Mouse (Mus musculus) layer of hippocampus, postnatal 36 days (tissue): ENCODE data around the gene Trak1. TPM values are rescaled to one million over a fixed set of nuclear protein-coding genes. Genes with fewer than 3 reads are reported as not detected.

Experiments
- DNase-seq, 2 experiments: peaks; one replicate each; pipeline ENCODE4 v3.0.0; 2022
- total RNA-seq, 2 experiments: library from RNA; stranded (reverse); gene quantifications; 2 replicates each; pipeline ENCODE4 v1.2.3; 2021

Gene Trak1
- total RNA-seq, 2 experiments from 2014 or later = 235 to 247 TPM

DNA sequence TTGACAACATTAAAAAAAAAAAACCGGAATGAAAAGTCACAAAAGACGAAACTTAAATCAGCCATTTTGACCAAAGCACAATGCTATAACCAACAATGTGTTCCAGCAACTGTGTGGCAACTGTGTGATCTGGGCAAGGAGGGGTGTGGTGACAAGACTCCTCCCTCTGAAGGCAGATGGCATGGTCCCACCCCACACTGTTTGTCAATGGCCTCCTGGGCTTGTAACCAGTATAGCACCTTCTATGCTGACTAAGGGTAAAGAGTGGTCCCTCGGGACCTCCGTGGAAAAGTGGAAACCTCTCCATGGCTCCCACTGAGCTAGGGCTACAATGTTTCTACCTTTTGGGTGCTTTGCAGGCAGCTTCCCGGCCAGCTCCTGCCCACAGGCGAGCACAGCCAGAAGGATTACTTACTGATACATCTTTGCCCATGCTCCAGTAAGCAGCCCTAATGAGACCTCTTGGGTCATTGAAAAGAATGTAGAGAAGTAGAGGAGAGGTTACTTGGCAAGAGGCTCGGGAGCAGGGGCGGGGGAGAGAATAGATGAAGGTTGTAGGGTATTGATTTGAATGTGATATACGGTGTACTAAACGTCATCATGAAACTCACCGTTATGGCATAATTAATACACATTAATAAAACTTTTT is 194.4 kb downstream of the Trak1 start:
- DNase-seq = peak in 1 of 2 experiments; percentile 30

DNA sequence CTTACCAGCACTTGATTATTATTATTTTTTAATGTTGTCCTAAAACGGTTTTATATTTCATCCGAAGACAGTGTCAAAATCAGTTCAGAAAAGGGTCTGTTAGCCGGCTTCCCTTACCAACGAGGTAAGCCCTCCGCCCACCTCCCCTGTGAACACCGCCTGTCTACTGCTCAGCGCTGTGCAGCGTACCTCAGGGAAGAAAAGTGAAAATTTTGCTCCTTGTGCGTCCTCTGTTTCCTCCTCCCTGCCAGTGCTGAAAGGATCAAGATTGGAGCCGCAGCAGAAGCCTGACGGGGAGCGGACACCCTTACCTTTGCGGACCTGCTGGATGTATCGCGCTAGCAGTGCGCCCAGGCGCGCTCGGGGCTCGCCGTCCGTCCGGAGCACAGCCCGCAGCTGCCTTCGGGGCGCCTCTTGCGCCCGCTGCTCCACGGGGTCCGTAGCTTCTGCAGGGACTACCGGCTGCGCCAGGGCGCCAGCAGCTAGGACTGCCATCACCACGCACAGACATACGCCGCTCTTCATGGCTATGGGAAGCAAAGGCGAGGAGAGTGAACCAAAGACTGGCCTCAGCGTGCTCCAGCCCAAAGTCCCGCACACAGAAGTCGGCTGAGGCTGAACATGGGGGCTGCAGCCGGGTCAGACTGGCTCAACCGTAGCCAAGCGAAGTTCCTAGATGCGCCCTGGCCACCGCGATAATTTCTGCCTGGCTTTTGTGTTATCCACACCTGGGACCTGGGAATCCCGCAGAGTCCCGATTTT is 196.9 kb downstream of the Trak1 start:
- peak in 1 of 2 experiments; percentile 39 for DNase-seq

DNA sequence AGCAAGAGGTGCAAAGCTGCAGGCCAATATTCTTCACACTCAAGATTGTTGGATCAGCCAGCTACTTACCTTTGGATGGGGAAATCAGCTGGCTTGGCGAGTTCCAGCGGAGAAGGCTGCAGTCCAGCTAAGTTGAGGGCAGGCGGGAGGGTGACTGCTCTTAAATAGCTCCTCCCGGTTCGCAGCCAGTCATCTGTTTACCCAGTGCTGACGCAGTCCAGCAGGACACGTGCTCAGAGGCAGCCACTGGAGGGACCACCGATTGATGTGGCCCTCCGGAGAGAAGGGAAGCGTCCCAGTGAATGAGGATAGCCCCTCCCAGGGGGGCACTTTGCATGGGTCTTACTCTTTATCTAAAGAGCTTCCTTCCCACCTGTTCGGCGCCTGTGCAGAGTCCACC is 198.2 kb downstream of the Trak1 start, which contains the start of gene Cck:
TSS of gene Cck (minus strand) at position 166 of the 400 bp plus-strand sequence.
- DNase-seq = peak; percentile 61 to 63

DNA sequence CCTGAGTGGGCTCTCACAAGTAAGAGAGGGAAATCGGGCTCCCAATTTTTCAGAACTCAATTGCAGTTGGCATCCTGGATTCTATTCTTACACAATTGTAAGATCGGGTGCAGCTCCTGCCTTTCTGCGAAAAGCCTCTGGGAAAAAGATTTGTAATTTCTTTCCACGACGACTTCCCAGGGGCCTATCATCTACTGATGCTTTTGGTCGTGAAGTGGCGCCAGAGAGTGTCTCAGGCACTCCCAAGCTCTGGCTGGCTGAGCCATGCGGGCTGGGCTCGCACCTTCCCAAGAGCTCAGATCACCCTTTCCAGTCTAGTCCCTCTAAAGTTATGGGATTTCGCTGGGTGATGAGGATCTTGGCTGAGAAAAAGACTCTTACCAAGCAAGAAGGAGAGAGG is 198.8 kb downstream of the Trak1 start:
- DNase-seq = no peak

DNA sequence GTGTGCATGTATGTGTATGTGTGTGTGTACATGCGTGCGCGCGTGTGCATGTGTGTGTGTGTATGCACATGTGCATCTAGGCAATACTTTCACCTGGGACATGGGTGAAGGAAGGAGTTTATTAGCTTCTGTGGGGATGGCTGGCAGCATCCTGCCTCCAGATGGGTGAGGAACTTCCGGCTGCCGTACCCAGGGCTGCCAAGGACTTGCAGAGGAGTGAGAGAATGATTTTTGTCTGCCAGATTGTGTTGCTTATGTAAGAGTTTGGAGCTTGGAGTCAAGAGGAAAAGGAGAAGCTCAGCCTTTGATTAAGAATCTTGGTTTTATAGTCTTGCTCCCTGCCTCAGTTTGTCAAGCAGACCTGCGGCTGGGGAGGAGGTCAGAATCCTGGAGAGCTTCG is 208.0 kb downstream of the Trak1 start:
- DNase-seq = peak; percentile 67 to 72

DNA sequence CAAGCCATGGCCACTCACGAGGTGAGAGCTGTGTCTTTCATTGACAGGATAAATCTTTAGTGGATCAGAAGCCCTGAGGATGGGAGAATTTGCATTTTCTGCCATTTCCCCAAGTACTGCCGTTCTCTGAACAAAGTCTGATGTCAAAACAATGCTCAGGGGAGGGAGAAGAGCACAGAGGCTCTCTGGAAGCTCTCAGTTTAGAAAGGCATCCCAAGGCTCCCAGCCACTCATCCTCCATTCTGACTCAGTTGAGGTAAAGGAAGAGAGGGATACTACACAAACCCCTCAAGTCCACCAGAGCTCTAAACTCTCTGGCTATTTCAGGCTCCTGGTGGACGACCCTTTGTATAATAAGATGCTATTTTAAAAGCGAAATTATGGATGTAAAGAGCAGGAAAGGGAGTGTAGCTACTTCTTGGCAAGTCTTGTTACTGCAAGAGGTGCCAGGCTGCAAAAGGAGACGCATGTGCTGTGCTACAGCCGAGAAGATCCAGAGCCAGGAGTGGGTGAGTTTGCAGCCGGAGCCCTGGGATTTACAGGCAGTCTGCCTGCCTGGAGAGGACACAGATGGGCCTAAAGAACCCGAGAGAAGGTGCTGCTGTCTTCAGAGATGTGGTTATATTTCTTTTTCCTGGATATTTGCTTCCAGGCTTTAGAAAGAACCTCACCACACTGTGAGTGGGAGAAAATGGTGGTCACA is 209.3 kb downstream of the Trak1 start:
- DNase-seq = peak; percentile 60 to 64

DNA sequence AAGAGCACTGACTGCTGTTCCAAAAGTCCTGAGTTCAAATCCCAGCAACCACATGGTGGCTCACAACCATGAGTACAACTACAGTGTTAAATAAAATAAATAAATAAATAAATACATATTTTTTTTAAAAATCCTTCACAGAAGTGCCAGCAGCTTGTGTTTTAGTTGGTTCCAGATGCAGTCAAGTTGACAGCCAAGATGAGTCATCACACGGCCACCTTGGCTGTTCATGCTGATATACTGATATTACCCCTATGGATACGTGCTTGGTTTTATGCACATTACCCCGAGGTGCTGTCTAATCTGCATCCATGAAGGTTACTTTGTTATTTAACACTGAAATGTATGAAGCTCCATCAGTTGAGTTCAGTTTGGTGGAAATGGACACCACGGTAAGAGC is 214.6 kb downstream of the Trak1 start:
- no peak for DNase-seq

DNA sequence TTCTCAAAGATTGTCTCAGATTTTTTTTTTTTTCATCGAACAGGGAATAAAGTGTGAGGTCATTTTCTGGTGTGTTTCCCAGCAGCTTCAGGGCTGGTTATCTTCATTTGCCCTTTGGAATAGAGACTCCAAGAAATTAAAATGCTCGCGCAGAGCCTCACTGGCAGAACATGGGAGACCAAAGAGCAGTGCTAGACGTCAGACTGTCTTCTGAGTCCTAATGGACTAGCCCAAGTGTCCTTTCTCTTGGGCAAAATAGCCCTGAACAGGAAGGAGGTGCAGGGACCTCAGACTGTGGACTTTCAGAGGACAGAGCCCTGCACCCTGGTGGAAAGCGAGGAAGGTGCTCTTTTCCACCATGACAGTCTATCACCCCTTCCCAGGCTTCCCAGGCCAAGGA is 217.2 kb downstream of the Trak1 start:
- no peak for DNase-seq

DNA sequence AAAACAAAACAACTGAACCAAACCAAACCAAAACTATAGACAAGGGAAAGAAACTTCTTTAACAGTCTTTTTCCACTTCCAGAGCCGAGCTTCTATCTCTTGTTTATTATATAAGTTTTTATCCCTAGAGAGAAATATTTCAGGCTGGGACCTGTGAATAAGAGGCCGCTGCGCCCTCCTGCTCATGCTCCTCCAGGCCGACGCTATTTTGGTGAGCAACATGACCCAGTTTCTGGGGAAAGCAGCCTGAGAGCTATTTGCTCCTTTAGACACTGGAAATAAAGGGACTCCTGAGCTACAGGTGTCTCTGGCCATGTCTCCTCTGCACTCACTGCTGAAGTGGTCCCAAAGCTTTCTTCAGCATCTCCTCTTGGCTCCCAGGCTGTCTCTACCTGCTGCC is 222.7 kb downstream of the Trak1 start:
- no peak for DNase-seq

Other genes starting within 250 kb of the Trak1 start
- 10 to 100 TPM in 1 of 2 experiments, 1 to 10 TPM in 1; 7.2 to 10.6 TPM for gene Ulk4, start 20.3 kb upstream of the Trak1 start, total RNA-seq
- gene Cck, start 198.2 kb downstream of the Trak1 start, total RNA-seq = 100 to 1,000 TPM; 678 to 800 TPM